10 mouse cellular contexts compared by ENCODE assay signal in genomic region chr4:154109216-154109849, GRCm38 (mm10). TPM values are rescaled to one million over a fixed set of nuclear protein-coding genes. Genes with fewer than 3 reads are reported as not detected.
DNase-seq lines count a peak whose midpoint lies in the region; ATAC-seq and TF ChIP-seq lines count a peak whose summit lies in the region.
"Had no signal": no experiment of that assay in that cellular context is flagged by ENCODE, and none has a peak within 500 bp of the region (broad histone marks: within the 10 kb centered on the region; RNA-seq: fewer than 3 reads in every experiment).

No protein-coding gene starts in this region.

- ATAC-seq in forebrain, embryonic 13.5 days = peak; percentile 59; the same call in 1 of the 2 replicates
- no peak for ATAC-seq in forebrain, embryonic 12.5 days (ENCODE audit: low FRiP score)
- ATAC-seq in midbrain, embryonic 14.5 days (ENCODE audit: low FRiP score, low TSS enrichment) = no peak
- ATAC-seq: lung, postnatal 0 days; Patski had no signal

- no peaks in the 10 kb centered on the region for H3K9me3 ChIP-seq in forebrain, embryonic 13.5 days (replicated peaks)
- no peaks in the 10 kb centered on the region for H3K9me3 ChIP-seq in forebrain, embryonic 12.5 days
- no peaks in the 10 kb centered on the region for H3K9me3 ChIP-seq in midbrain, embryonic 14.5 days (ENCODE audit: control insufficient read depth, low read length)
- no peaks in the 10 kb centered on the region for H3K9me3 ChIP-seq in midbrain, embryonic 10.5 days (replicated peaks)

- peak overlapping the region; percentile 5; the same call in 1 of the 2 replicates for H3K4me2 ChIP-seq in forebrain, embryonic 13.5 days
- H3K4me2 ChIP-seq in forebrain, embryonic 12.5 days = no peak overlapping the region
- no peak overlapping the region for H3K4me2 ChIP-seq in midbrain, embryonic 14.5 days (ENCODE audit: low read length)

- no peak overlapping the region for H3K4me3 ChIP-seq in forebrain, embryonic 13.5 days
- no peak overlapping the region for H3K4me3 ChIP-seq in forebrain, embryonic 12.5 days (replicated peaks)
- H3K4me3 ChIP-seq in midbrain, embryonic 14.5 days (replicated peaks; ENCODE audit: low read depth, low read length) = no peak overlapping the region
- H3K4me3 ChIP-seq in midbrain, embryonic 10.5 days = no peak overlapping the region
- H3K4me3 ChIP-seq in layer of hippocampus, adult 2 months = peak overlapping the region; percentile 13; the same call in 1 of the 2 replicates

- no peaks in the 10 kb centered on the region for H3K36me3 ChIP-seq in forebrain, embryonic 13.5 days (ENCODE audit: poor library complexity, severe bottlenecking)
- H3K36me3 ChIP-seq in forebrain, embryonic 12.5 days (replicated peaks) = no peaks in the 10 kb centered on the region
- H3K36me3 ChIP-seq in midbrain, embryonic 14.5 days (ENCODE audit: control insufficient read depth, insufficient read depth, low read length) = no peaks in the 10 kb centered on the region
- no peaks in the 10 kb centered on the region for H3K36me3 ChIP-seq in midbrain, embryonic 10.5 days

- H3K27ac ChIP-seq in forebrain, embryonic 13.5 days = no peak overlapping the region
- no peak overlapping the region for H3K27ac ChIP-seq in forebrain, embryonic 12.5 days
- no peak overlapping the region for H3K27ac ChIP-seq in midbrain, embryonic 14.5 days (replicated peaks; ENCODE audit: low read depth, low read length)
- no peak overlapping the region for H3K27ac ChIP-seq in midbrain, embryonic 10.5 days (replicated peaks)
- peak overlapping the region; percentile 43; the same call in 1 of the 2 replicates for H3K27ac ChIP-seq in layer of hippocampus, adult 2 months

- TF ChIP-seq CTCF in layer of hippocampus, adult 2 months (conservative IDR thresholded peaks at IDR 0.05) = no peak

- H3K27me3 ChIP-seq in forebrain, embryonic 13.5 days = peaks cover 30% of the 10 kb centered on the region
- H3K27me3 ChIP-seq in forebrain, embryonic 12.5 days = peaks cover 28% of the 10 kb centered on the region
- H3K27me3 ChIP-seq in midbrain, embryonic 14.5 days (ENCODE audit: control insufficient read depth, insufficient read depth, low read length) = no peaks in the 10 kb centered on the region
- H3K27me3 ChIP-seq in midbrain, embryonic 10.5 days (ENCODE audit: low read depth, poor library complexity, severe bottlenecking) = peaks cover 72% of the 10 kb centered on the region

- H3K4me1 ChIP-seq in forebrain, embryonic 13.5 days = peaks cover 5% of the 10 kb centered on the region
- peaks cover 4% of the 10 kb centered on the region for H3K4me1 ChIP-seq in forebrain, embryonic 12.5 days
- H3K4me1 ChIP-seq in midbrain, embryonic 14.5 days (ENCODE audit: control insufficient read depth, insufficient read depth, low read length) = 0 out of 2 replicates have a peak, but pooled peaks cover 5% of the 10 kb centered on the region
- H3K4me1 ChIP-seq in midbrain, embryonic 10.5 days = peaks cover 10% of the 10 kb centered on the region

- WGBS in forebrain, embryonic 13.5 days = 51% methylated on average over 18 of the region's 18 CpGs
- WGBS in forebrain, embryonic 12.5 days = 56% methylated on average over 18 of the region's 18 CpGs
- 51% methylated on average over 18 of the region's 18 CpGs for WGBS in midbrain, embryonic 14.5 days
- 65% methylated on average over 18 of the region's 18 CpGs for WGBS in midbrain, embryonic 10.5 days

- H3K9ac ChIP-seq in forebrain, embryonic 13.5 days = no peak overlapping the region
- H3K9ac ChIP-seq in forebrain, embryonic 12.5 days = no peak overlapping the region
- H3K9ac ChIP-seq in midbrain, embryonic 14.5 days (replicated peaks; ENCODE audit: low read length) = no peak overlapping the region

- DNase-seq in midbrain, embryonic 14.5 days = peak; percentile 32
- DNase-seq in midbrain, embryonic 10.5 days (ENCODE audit: low spot score) = no peak
- peak; percentile 38 to 49 for DNase-seq in layer of hippocampus, adult 2 months (ENCODE audit: low spot score in 2 of 2)
- DNase-seq in skeletal muscle tissue, adult 2 months (ENCODE audit: low read depth, low spot score) = peak; percentile 32
- DNase-seq in thymus, postnatal 0 days (ENCODE audit: low spot score) = no peak
- no peak for DNase-seq in adipocyte (ENCODE audit: low spot score)

RNA-seq across cellular contexts. Expression of gene Trp73, which starts 30.7 kb away (rescaled TPM):
- 5.2 and 5.9 TPM in 2 replicates for polyA plus RNA-seq in forebrain, embryonic 13.5 days (2015; fragmentation: Nextera tagmentation; extraction: Ambion mirVana)
- 9.0 and 9.1 TPM in 2 replicates for polyA plus RNA-seq in forebrain, embryonic 12.5 days (2016; fragmentation: Nextera tagmentation; extraction: Ambion mirVana)
- 0.20 and 0.59 TPM in 2 replicates for polyA plus RNA-seq in midbrain, embryonic 14.5 days (2014; fragmentation: Nextera tagmentation; extraction: Ambion mirVana)
- polyA plus RNA-seq in midbrain, embryonic 10.5 days (2016; fragmentation: Nextera tagmentation; extraction: Ambion mirVana) = 0.30 and 0.36 TPM in 2 replicates
- total RNA-seq in layer of hippocampus, adult 2 months (2021) = 1 to 10 TPM; 3.3 to 3.6 TPM
- polyA plus RNA-seq in thymus, postnatal 0 days (2015; fragmentation: Nextera tagmentation; extraction: Ambion mirVana) = 0.55 and 0.76 TPM in 2 replicates

RNA-seq across cellular contexts. Expression of gene Wrap73, which starts 32.8 kb away (rescaled TPM):
- polyA plus RNA-seq in forebrain, embryonic 13.5 days (2015; fragmentation: Nextera tagmentation; extraction: Ambion mirVana) = 59.2 and 61.4 TPM in 2 replicates
- 52.0 and 54.6 TPM in 2 replicates for polyA plus RNA-seq in forebrain, embryonic 12.5 days (2016; fragmentation: Nextera tagmentation; extraction: Ambion mirVana)
- polyA plus RNA-seq in midbrain, embryonic 14.5 days (2014; fragmentation: Nextera tagmentation; extraction: Ambion mirVana) = 43.2 and 45.6 TPM in 2 replicates
- polyA plus RNA-seq in midbrain, embryonic 10.5 days (2016; fragmentation: Nextera tagmentation; extraction: Ambion mirVana) = 47.2 and 53.1 TPM in 2 replicates
- total RNA-seq in layer of hippocampus, adult 2 months (2021) = 10 to 100 TPM; 32.4 to 33.3 TPM
- polyA plus RNA-seq in thymus, postnatal 0 days (2015; fragmentation: Nextera tagmentation; extraction: Ambion mirVana) = 37.0 and 38.8 TPM in 2 replicates

RNA-seq across cellular contexts. Expression of gene Tprgl, which starts 51.1 kb away (rescaled TPM):
- polyA plus RNA-seq in forebrain, embryonic 13.5 days (2015; fragmentation: Nextera tagmentation; extraction: Ambion mirVana) = 130 and 134 TPM in 2 replicates
- polyA plus RNA-seq in forebrain, embryonic 12.5 days (2016; fragmentation: Nextera tagmentation; extraction: Ambion mirVana) = 127 and 131 TPM in 2 replicates
- 203 and 208 TPM in 2 replicates for polyA plus RNA-seq in midbrain, embryonic 14.5 days (2014; fragmentation: Nextera tagmentation; extraction: Ambion mirVana)
- 120 and 129 TPM in 2 replicates for polyA plus RNA-seq in midbrain, embryonic 10.5 days (2016; fragmentation: Nextera tagmentation; extraction: Ambion mirVana)
- 100 to 1,000 TPM; 171 to 177 TPM for total RNA-seq in layer of hippocampus, adult 2 months (2021)
- polyA plus RNA-seq in thymus, postnatal 0 days (2015; fragmentation: Nextera tagmentation; extraction: Ambion mirVana) = 171 and 177 TPM in 2 replicates

Comparison
In these comparisons a context has a peak if more than half of its experiments do, and no peak if none do; other contexts are left out.
1. DNase-seq: peak in midbrain, embryonic 14.5 days (single experiment), layer of hippocampus, adult 2 months (2 of 2) and skeletal muscle tissue, adult 2 months (single experiment); none in midbrain, embryonic 10.5 days (single experiment), thymus, postnatal 0 days (single experiment) and adipocyte (single experiment).